Mouse (Mus musculus) left cerebral cortex, postnatal 25 days (tissue): ENCODE data around the gene Guca2b. TPM values are rescaled to one million over a fixed set of nuclear protein-coding genes. Genes with fewer than 3 reads are reported as not detected.
"Not testable (repeated sequence)": the region's sequence is repeated elsewhere in the genome, so short reads cannot be mapped to it uniquely, and the experiment has no call there.

Source experiments
- DNase-seq, 2 experiments: peaks; one replicate each; pipeline ENCODE4 v3.0.0; 2022; ENCODE audit warnings: low spot score in 2 of 2, mixed read lengths in 1 of 2
- intact Hi-C: fragments of 180-260 bp; cut with DNase I; formaldehyde crosslinking; loops from one replicate; pipeline ENCODE4 v1.15.1; 2025
- total RNA-seq, 2 experiments: library from RNA; stranded (reverse); gene quantifications; 2 replicates each; pipeline ENCODE4 v1.2.3; 2021

Guca2b gene
- total RNA-seq, 2 experiments from 2014 or later = not detected

DNA sequence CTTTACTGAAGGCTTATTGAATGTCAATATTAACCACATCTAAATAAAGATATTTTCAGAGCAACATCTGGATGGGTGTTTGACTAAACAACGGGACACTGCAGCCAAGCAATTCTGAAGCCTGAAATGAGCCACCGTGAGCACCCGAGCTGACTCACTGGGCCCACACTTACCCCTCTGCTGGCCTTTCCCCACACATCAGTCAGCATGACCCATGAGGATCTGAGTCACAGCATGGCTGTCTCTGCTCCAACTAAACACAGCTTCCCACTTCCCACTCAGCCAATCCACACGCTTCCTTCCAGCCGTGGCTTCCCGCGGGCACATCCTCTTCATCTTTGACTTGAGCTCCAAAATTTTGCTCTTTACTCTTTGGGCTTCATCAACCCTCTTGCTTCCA is 4.2 kb upstream of the Guca2b start:
- DNase-seq = peak in 1 of 2 experiments; percentile 65
- intact Hi-C loops = loop anchor here (10.0 kb wide), 1 partner anchor 418 kb away; no protein-coding TSS in a partner anchor

DNA sequence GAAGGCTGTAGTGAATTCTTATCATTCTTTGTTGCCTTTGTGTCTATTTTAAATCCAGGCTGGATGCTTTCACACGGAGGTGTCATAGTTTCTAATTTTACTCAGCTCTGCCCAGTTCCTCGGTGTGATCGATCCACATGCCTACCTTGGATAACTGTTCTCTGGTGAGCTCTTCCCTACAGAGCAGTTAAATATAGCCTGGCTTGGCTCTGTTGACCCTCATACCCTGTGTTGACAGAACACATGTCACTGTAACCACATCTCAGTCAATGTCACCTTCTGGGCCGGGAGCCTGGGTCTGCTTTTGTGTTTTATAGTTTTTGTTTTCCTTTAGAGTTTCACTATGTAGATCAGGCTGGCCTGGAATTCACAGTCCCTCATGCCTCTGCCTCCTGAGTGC is 3.4 kb upstream of the Guca2b start:
- intact Hi-C loops = loop anchor here (10.0 kb wide), 1 partner anchor 417 kb away; no protein-coding TSS in a partner anchor
- no peak for DNase-seq

DNA sequence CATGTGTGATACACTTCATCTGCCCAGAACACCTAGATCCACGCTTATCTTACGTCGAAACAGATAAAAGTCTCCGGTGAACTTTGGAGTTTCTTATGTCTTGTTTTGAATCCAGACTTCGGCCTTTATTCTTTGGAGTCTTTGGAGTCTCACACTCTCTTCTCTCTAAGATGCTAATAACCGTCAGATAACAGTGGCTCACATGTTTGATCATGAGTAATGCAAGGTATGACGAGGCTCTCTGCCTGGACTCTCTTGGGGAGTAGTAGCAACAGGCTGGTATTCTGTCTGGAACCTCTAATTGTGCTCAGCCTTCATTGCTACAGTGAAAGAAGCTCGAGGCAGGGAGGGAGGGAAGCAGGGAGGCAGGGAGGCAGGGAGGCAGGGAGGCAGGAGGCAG is 1.3 kb upstream of the Guca2b start:
- intact Hi-C loops = loop anchor here (10.0 kb wide), 1 partner anchor 415 kb away; no protein-coding TSS in a partner anchor

DNA sequence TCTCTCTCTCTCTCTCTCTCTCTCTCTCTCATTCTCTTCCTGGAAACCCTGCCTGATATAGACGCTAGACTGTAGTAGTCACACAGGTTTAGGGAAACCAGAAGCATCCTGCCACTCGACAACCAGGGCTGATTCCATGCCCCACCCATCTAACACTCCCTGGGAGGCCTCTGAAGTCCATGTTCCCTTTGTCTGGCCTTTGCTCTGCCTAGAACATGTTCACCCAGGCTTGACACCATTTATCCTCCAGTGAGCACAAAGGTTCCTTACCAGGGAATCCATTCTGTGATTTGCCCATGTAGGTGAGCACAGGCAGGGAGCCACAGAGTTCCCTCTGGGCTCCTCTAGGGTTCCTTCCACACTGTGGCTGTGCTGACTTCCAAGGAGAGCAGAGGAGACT is 508 bp downstream of the Guca2b start:
- intact Hi-C loops = no loop called here
- no peak for DNase-seq

More for the DNA sequence above, 1.3 kb upstream of the Guca2b start:
- no peak for DNase-seq

DNA sequence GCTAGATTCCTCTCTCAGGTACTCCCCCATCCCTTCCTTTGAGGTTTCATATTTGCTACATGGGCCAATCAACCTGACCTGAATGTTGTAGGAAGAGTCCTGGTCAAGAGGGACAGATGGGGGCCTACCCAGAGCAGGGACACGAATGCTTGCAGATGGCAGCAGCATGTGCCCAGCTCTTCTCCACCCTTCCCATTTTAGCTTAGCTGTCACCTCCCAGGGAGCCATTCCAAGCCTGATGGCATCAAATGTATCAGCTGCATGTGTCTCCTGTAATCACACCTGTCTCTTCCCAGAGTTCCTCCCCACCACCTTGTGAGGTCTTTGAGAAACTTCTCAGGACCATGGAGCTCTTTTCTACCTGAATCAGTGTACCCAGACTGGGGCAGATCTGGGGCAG is 1.7 kb downstream of the Guca2b start:
- intact Hi-C loops = no loop called here

DNA sequence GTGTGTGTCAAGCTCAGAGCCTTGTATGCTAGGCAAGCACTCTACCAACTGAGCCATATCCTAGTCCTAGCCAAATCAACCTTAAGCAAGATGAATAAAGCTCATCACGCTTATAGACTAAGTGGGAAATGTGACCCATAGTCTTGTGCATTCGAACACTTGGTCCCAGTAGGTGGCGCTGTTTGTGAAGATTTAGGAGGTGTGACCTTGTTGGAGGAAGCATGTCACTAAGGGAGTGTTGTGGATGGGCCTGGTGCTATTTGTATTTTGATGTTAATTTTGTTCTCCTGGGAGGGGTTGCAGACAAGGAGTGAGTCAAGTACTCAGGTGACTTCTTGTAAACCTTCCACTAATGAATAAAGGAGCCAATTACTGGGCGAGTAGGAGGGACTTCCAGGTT is 16.1 kb downstream of the Guca2b start:
- intact Hi-C loops = no loop called here
- no peak for DNase-seq

More for the DNA sequence above, 1.7 kb downstream of the Guca2b start:
- no peak for DNase-seq

DNA sequence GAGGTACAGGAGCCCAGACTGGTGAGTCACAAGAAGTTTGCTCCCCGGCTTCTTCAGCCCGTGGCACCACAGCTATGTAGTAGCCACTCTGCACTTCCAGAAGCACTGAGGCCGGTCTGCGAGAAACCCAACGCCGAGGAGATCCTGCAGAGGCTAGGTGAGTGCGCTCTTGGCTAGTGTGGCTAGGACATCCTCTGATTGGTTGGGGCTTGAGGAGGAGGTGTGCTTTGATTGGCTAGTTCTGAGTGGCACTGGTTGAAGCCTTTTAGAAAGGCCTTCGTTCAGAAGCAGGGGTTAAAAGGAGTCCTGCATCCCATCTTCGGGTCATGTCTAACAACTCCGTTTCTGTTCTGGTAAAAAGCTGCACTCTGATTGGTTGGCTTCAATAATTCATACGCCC is 20.1 kb downstream of the Guca2b start:
- intact Hi-C loops = no loop called here
- DNase-seq = no peak

DNA sequence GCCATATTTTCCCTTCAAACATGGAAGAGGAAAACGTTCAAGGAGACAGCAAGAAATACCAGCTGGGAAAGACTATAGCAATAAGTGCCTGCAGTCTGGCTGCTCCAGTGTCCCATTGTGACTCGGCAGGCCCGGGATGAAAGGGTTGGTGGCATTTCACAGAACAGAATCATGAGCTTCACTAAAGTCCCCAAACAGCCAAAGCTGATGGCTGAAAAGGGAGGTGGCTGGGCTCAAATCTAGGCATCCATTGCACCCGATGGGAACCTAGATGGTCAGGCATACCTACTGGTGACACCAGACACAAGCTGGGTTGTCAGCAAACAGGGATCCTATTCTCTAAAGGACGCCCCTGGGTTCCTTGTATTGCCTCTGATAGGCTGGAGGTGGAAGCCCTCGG is 20.8 kb downstream of the Guca2b start:
- no peak for DNase-seq
- intact Hi-C loops = no loop called here

DNA sequence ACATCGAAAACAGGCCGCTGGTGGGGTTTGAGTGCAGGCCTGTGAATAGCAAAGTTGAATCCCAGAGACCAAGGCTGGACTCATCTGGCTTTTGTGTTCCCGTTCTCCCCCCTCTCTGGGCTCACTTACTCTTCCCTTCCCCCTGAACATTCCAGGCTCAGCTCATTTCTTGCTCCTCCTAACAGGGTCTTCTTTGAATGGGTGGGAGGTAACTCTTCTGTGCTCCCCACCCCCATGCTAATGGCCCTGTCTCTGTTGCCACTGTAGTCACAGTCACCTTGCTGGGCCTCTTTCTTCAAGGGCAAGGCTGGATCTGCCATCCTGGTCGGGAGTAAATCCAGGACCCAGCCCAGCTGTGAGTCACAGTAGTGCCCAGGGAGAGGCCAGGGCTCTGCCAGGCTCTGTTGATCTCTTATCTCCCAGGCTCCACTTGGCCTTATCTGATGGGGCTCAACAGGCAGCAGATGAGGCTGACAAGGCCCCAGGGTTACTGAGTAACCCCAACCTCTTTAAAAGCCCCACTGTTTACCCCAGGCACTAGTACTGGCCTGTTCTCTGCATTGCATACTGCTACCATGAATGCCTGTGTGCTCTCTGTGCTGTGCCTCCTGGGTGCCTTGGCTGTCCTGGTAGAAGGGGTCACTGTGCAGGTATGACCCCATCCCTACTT is 21.4 kb downstream of the Guca2b start, which contains the start of gene Guca2a:
Gene Guca2a, plus strand, starts transcription at position 529 of the 670 bp plus-strand sequence.
- DNase-seq = no peak
- intact Hi-C loops = no loop called here

DNA sequence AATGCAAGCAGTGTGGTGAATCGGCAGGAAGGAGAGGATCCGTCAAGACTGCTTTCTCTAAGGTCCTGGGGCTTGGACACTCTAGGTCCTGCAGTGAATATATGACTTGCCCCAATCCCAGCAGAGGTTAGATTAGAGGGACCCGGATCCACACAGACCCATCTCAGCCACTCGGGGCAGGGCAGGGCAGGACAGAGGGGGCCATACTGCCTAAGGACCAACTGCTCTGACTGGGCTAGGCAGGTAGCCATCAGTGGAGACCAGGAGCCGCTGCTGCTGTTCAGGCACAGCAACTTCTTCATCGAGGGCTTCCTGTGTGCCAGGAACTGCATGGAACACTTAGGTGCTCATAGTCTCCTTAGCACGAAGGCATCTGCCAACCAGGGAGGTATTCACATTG is 22.0 kb downstream of the Guca2b start:
- intact Hi-C loops = no loop called here
- DNase-seq = no peak

DNA sequence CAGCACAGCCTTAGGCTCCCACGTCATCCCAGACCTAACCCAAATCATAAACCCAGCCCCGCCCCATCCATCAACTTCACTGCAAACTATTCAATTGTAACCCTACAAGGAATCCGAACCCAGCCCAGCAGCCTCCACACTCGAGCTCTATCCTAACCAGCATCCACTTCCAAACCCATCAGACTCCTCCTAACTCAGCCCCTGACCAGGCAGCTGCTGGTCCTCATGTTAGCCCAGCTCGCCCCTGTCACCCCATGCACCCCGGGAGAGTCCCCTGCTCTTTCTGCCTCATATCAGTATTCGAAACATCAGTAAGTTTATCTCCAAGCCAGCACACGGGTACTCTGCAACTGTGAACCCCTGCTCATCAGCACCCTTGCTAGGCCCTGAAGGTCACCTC is 23.1 kb downstream of the Guca2b start:
- intact Hi-C loops = no loop called here
- DNase-seq = no peak

DNA sequence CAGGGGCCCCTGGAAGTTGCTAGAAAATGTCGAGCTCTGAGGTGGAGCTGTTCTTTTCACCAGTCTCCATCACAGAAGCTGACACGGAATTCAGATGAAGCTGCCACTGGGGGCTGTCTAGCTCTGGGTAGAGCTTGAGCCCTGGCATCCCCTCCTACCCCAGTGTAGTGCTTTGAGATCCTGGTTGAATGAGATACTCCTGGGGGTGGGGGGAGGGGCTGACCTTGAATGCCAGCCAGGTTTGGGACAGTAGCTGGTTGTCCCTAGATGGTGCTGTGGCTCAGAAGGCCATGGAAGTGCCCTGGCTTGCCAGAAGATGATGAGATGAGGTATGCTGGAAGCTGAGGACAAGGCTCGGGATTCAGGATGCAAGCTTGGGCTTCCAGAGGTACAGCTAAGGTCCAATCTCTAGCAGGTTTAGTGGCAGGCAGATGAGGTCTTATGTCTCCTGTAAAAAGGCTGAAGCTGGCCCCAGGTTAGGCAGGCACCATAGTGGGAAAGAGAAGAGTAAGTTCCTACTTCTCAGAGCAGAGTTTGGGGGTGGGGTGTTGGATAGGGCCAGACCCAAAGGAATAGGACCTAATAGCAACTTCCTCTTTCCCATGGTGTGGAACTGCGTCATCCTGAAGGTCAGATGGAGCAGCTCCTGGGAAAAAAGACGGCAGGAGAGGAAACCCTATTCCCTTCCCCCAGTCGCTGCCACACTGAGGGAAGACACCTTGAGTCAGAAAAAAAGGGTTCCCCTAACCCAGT is 23.7 kb downstream of the Guca2b start:
- intact Hi-C loops = loop anchor here (5.0 kb wide), 1 partner anchor 492 kb away; no protein-coding TSS in a partner anchor

DNA sequence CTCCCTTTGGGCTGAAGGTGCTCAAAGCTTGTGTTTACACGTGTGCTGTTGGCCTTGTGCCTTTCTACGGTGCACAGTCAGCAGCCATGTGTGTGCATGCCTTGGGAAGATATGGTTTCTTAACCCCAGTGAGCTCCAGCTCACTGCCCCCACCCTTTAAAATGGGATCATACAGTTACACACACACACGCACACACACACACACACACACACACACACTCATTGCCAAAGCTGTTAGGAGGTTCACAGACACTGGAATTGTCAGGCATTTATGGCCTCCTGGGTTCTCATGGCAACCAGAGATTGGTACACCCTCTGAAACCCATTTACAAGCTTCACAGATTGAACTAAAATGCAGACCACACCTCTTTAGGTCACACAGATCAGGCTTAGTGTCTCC is 24.8 kb downstream of the Guca2b start:
- intact Hi-C loops = loop anchor here (5.0 kb wide), 1 partner anchor 493 kb away; no protein-coding TSS in a partner anchor
- DNase-seq = no peak

More for the DNA sequence above, 23.7 kb downstream of the Guca2b start:
- no peak for DNase-seq

DNA sequence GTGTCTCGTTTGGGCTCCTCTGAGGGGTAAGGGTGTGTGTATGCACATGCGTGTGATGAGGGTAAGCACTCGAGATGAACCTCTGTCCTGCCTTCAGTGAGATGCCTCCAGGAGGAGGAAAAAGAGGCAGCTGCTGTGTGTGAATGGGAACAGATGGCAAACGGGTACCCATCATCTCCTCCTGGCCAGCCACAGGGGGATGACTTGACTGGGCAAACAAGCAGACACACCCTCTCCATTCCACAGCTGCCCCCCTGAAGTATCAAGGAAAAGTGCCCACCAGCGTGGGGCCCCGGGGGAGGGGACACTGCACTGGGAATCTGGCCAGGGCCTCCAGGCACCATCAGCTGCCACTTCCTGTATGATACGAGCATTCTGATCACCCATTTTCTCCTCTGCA is 25.4 kb downstream of the Guca2b start:
- no peak for DNase-seq
- intact Hi-C loops = loop anchor here (5.0 kb wide), 1 partner anchor 494 kb away; no protein-coding TSS in a partner anchor

DNA sequence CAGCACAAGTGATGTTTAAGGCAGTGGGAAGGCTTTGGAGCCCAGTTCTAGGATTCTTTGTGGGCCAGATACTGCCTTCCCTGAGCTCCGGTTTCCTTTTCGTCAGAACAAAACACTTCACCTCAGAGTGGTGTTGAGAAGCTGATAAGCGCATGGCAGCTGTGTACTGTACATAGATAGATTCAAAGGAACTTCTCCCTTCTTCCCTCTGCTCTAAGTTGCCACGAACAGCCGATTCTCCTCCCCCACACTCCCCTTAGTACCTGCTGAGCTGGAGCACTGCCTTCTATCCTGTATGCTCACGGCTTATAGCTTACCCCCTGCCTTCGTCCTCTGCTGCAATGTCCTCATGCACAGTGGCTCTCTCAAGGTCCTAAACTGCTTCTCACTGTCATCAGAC is 26.0 kb downstream of the Guca2b start:
- DNase-seq = no peak
- intact Hi-C loops = loop anchor here (5.0 kb wide), 1 partner anchor 495 kb away; no protein-coding TSS in a partner anchor

DNA sequence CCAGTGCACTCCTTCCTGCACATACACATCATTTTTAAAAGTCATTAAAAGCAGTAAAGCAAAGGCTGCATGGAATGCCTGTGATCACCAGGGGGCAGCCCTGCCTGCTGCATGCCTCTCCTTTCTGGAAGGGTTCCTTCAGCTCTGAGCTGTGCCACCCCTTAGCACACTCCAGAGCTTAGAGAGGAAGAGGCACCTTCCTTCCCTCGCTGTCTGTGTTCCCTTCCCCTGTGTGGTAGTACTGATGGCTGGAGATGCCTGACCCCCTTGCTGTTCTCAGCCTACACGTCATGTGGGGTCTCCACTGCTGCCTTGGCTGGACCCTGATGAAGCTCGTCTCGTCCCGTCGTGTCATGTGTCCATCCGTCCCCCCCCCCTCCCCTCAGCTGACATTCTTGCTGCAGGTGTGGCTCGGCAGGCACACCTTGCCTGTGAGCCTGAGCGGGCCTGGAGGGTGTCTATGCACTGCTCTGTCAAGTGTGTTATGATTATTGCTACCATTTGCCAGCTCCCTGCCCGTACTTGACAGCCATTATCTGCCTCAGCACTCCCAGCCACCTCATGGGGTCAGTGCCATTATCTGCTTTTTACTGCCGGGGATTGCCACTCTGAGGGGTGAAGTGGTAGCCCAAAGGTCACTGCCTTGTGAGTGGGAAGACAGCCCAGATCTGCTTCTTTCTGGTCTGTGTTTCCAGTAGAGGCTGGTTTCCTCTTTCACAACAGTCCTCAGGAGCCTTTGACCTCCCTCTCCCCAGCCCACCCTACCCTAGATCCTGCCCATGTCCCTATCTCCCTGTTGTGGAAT is 27.4 kb downstream of the Guca2b start:
- peak; percentile 57 to 67 for DNase-seq
- intact Hi-C loops = loop anchor here (5.0 kb wide), 1 partner anchor 496 kb away; no protein-coding TSS in a partner anchor

DNA sequence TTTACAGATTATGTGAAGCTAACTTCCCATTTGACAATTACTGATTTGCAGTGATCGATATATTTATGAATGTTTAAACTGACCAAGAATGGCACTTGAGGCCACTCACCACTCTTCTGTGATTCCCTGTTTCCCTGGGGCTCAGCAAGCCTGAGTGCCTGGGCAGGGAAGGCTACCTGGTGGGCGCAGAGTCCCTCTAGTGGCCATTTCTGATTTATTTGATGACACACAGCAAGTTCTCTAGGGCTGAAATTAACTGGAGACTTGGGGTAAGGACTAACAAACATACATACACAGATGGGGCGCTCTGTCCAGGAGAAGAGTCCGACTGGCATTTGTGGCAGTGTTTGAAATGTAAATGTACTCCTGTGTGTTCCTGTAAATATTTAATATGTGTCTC is 30.4 kb downstream of the Guca2b start:
- not testable (repeated sequence) for DNase-seq
- intact Hi-C loops = loop anchor here (10.0 kb wide), 1 partner anchor 94 kb away; the partner anchor contains the start of genes Foxj3 and Frg2f1

DNA sequence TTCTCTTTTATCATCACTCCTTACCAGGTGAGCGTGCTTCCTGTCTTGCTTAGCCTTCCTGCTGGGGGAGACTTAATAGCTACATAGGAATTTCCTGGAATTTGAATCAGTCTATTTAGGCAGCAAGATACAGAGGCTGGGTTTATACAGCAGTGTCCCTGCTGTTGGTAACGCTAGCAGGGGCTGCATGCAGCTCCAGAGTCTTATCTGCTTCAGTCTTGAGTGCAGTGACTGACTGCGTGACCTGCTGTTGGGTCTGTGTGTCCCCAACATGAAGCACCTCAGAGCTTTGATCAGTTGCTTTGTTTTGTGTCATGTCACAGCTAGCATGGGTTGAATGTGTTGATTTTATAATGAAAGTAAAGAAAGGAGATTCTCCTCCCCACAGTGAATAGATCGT is 31.4 kb downstream of the Guca2b start:
- intact Hi-C loops = loop anchor here (10.0 kb wide), 1 partner anchor 93 kb away; the partner anchor contains the start of genes Foxj3 and Frg2f1
- no peak for DNase-seq

DNA sequence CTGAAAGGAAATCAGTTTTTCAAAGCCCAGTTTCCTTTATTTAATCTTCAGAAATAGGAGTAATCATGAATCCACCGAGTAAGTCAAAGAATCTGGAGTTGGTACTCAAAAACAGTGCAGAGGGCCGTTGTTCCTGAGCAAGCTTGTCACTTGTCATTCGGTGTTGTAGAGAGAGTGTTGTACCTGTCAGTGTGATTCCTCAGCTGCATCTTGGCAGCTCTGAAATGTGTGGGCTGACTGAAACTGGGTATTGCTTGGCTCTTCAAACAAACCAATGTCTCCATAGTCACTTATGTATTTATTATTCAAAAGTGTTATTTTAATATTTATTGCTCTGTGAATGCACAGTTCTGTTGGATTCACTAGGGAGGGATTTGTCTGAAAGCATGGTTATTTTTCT is 31.9 kb downstream of the Guca2b start:
- DNase-seq = no peak
- intact Hi-C loops = loop anchor here (10.0 kb wide), 1 partner anchor 92 kb away; the partner anchor contains the start of genes Foxj3 and Frg2f1
